Mouse (Mus musculus): ENCODE data around the gene Aurkaip1.
A peak's percentile ranks its signal among the peaks of the same experiment; 100 is the strongest.

Aurkaip1 gene

GRCm38 (mm10) chr4:155854991-155855390, 23.9 kb downstream of the Aurkaip1 start:
- DNase-seq = no peak

GRCm38 (mm10) chr4:155856071-155856470, 25.0 kb downstream of the Aurkaip1 start:
- no peak for DNase-seq

DNA sequence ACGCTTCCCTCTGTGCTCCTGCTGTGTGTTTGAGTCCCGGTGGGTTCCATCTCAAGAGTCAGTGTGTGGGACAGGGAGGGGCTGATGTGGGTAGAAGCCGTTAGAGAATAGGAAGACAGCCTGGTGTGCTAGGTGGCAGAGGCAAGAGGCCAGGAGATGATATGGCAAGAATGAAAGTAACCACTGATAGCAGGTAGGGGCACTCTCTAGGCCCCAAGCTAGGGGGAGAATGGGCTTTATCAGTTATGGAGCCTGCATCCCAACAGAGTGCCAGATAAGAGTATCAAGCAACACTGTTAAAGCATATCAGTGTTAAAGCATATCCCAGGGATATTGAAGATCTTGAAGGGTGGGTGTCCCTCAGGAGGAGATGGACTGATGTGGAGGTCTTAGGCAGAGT, 25.8 kb downstream of the Aurkaip1 start:
- no peak for DNase-seq

DNA sequence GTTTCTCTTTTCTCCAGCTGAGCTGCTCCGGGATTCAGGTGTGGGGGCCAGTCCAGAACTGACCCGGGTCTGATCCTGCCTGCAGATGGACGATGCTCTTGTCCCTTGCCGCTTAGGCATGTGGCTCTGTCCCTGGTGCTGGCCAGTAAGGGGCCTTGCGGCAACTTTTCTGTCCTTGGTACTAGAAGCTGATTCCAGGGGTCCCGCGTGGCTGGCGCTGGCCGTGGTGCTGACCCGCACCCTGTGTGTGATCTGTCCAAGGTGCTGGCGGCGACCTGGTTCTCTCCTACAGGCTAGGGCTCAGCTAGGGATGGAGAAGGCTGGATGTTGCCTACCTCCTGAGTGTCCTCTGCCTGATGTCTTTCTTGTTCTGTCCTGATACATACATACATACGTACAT, 28.2 kb downstream of the Aurkaip1 start:
- DNase-seq = no peak

DNA sequence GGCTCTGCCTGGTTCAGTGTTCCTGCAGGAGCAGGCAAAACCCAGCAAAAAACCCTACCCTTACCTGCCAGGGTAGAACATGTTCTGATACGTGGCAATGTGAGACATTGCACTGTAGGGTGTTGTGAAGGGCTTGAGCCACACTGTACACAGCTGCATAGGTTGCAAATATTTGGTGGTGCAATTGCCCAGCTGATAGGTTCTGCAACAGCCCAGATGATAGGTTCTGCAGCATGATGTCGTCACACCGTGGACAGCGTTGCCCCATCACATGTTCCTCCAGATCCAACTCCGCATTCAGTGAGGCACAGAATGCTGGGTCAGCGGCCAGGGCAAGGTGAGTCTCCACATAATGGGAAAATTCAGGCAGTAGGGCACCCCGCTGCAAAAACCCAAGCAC, 30.7 kb downstream of the Aurkaip1 start:
- DNase-seq = no peak

DNA sequence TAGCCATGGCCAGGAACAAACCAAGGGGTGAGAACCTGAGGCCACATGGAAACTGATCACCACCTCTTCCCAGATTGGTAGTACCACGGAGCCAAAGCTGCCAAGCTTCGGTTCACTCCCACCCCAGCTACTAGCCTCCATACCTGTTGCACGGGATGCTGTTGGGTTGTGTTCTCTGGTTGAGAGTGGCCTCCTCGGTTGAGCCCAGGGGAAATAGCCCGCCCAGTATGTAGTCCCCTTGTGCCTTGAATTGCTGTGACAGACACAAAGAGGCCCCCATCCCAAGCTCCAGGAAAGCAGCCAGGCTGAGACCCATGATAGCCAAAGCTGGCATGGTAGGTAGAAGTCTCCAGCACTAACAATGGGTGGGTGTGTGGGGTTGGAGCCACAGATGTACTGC, 31.9 kb downstream of the Aurkaip1 start, which contains the start of gene Tas1r3:
TSS of gene Tas1r3 (minus strand) at position 362 of the 400 bp plus-strand sequence.
- DNase-seq = no peak

DNA sequence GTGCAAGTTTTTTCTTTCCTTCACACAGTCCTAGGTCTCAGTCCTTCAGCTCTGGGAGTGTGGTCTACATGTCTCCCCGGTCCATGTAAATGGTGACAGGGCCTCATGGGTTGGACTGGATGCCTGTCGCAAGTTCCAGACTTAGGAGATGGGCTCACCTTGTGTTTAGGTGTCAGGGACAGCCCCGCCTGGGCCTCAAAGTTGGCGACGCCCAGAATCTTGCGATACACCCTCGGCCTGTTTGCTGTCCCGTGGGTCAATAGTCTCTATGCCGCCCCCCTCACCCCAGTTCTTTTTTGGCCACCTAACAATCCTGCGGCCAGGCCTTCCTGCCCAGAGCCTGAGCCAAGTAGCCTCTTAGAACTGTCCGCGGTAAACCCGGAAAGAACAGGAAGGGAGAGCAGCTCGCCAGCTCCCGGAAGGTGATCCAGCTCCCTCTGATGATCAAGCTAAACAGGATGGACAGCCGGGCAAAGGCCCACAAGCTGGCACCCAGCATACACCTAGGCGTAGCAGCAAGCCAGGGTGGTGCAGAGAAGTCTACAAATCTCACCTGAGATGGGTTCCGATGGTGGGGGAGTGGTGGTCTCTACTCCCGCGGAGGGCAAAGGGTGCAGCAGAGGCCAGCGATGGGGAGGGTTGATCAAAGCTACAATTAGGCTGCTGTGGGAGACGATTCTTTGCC, 37.7 kb downstream of the Aurkaip1 start:
- DNase-seq = no peak

GRCm38 (mm10) chr4:155869317-155870033, 38.4 kb downstream of the Aurkaip1 start, which contains the start of the genes Cptp and Ints11:
Gene Cptp (minus strand): TSS chr4:155869440.
Gene Ints11 (plus strand): TSS chr4:155869546.
- DNase-seq = peak; percentile 98

DNA sequence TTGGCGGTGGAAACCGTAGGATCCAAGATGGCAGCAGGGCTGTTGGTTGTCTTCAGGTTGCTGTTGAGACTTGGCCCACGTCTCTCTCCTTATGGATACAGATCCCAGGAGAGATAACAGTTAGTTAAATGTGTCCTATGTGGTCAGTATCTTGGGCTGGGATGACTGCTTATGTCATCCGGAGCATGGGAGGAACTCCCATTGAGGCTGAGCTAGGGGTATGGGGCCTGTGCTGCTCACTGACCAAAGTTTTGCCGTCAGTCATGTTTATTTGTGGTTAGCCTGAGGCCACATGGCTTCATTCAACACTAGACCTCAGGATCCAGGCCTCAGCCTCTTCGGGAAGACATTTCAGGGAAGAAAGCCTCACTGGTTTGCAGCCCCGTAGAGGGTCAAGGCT, 40.3 kb downstream of the Aurkaip1 start:
- DNase-seq = no peak

Data from right cerebral cortex, postnatal 25 days (tissue).